Mouse (Mus musculus) liver (tissue): ENCODE measurements around the gene Tsfm.
"Not testable (repeated sequence)": the region's sequence is repeated elsewhere in the genome, so short reads cannot be mapped to it uniquely, and the experiment has no call there.

ENCODE experiments used
- DNase-seq: peaks from one replicate; pipeline ENCODE4 v3.0.0-alpha.2; 2020; ENCODE audit warnings: mixed read lengths

Tsfm gene

GRCm38 (mm10) chr10:127063913-127064870 is 33.6 kb upstream of the Tsfm start:
- no peak for DNase-seq

GRCm38 (mm10) chr10:127063239-127063872 is 32.7 kb upstream of the Tsfm start, which contains the start of gene Cdk4:
Cdk4 (plus strand) TSS chr10:127063534.
- DNase-seq, result peak; percentile 98

- no peak for DNase-seq
Measured at GRCm38 (mm10) chr10:127062503-127062902, 31.9 kb upstream of the Tsfm start.

GRCm38 (mm10) chr10:127062101-127062500 is 31.5 kb upstream of the Tsfm start:
- not testable (repeated sequence) for DNase-seq

GRCm38 (mm10) chr10:127061513-127061912 is 30.9 kb upstream of the Tsfm start:
- no peak for DNase-seq

- no peak for DNase-seq
Measured at GRCm38 (mm10) chr10:127061085-127061484, 30.4 kb upstream of the Tsfm start.

GRCm38 (mm10) chr10:127059968-127060916 is 29.6 kb upstream of the Tsfm start, which contains the start of gene March9:
March9 (minus strand) TSS chr10:127060184.
- peak; percentile 72 for DNase-seq

GRCm38 (mm10) chr10:127059174-127059967 is 28.7 kb upstream of the Tsfm start:
- no peak for DNase-seq

- DNase-seq, result no peak
Measured at GRCm38 (mm10) chr10:127058708-127059107, 28.1 kb upstream of the Tsfm start.

GRCm38 (mm10) chr10:127058161-127058560 is 27.5 kb upstream of the Tsfm start:
- DNase-seq, result peak; percentile 74

GRCm38 (mm10) chr10:127056490-127056889 is 25.9 kb upstream of the Tsfm start:
- DNase-seq, result no peak

- no peak for DNase-seq
Measured at GRCm38 (mm10) chr10:127055406-127055805, 24.8 kb upstream of the Tsfm start.

GRCm38 (mm10) chr10:127054646-127055045 is 24.0 kb upstream of the Tsfm start:
- DNase-seq, result no peak

- no peak for DNase-seq
Measured at GRCm38 (mm10) chr10:127050119-127050474, 19.5 kb upstream of the Tsfm start.

- DNase-seq, result no peak
Measured at GRCm38 (mm10) chr10:127049395-127050118, 18.9 kb upstream of the Tsfm start.

GRCm38 (mm10) chr10:127048608-127049394 is 18.2 kb upstream of the Tsfm start:
- DNase-seq, result no peak

- no peak for DNase-seq
Measured at GRCm38 (mm10) chr10:127047954-127048353, 17.3 kb upstream of the Tsfm start, which contains the start of gene Cyp27b1. Cyp27b1 (plus strand) TSS chr10:127048250.

- DNase-seq, result no peak
Measured at GRCm38 (mm10) chr10:127043187-127043586, 12.5 kb upstream of the Tsfm start.

- no peak for DNase-seq
Measured at GRCm38 (mm10) chr10:127042468-127043115, 12.0 kb upstream of the Tsfm start.
